Mouse (Mus musculus) MEL (cell line): ENCODE data around the gene Nr2c2. TPM values are rescaled to one million over a fixed set of nuclear protein-coding genes. Genes with fewer than 3 reads are reported as not detected.

ENCODE experiments used
- DNase-seq: peaks from one replicate; pipeline ENCODE4 v3.0.0; 2011; ENCODE audit warnings: low read depth, low spot score
- H3K27ac ChIP-seq: 2 replicates; pipeline ENCODE4 v1.5.1; 2012; ENCODE audit warnings: low read depth, mild to moderate bottlenecking, control low read depth, low read length, moderate library complexity; ENCODE audit not compliant: control insufficient read depth
- H3K27me3 ChIP-seq, 2 experiments: fragments of 150-350 bp in 1 of 2; sonication (generic) in 1 of 2; 2 replicates each; pipeline ENCODE4 v1.6.1; 2012; ENCODE audit warnings: low read length in 2 of 2, mild to moderate bottlenecking in 2 of 2, improper control_type of control experiment in 1 of 2, moderate library complexity in 1 of 2; ENCODE audit not compliant: insufficient read depth in 2 of 2, control insufficient read depth in 1 of 2
- H3K36me3 ChIP-seq, 2 experiments: 2 replicates each; pipeline ENCODE4 v1.6.1; 2012 to 2014; ENCODE audit warnings: low read length in 2 of 2, improper control_type of control experiment in 1 of 2, inconsistent platforms in 1 of 2, mild to moderate bottlenecking in 1 of 2; ENCODE audit not compliant: insufficient read depth in 2 of 2, control insufficient read depth in 1 of 2
- H3K4me1 ChIP-seq, 2 experiments: fragments of 150-350 bp in 1 of 2; sonication (generic) in 1 of 2; 2 replicates each; pipeline ENCODE4 v1.6.1; 2012; ENCODE audit warnings: low read length in 2 of 2, improper control_type of control experiment in 1 of 2, mild to moderate bottlenecking in 1 of 2; ENCODE audit not compliant: insufficient read depth in 2 of 2, control insufficient read depth in 1 of 2
- H3K4me3 ChIP-seq, 2 experiments: fragments of 150-350 bp in 1 of 2; sonication (generic) in 1 of 2; 2 replicates each; pipeline ENCODE4 v1.5.1; 2012; ENCODE audit warnings: low read depth in 2 of 2, low read length in 2 of 2, mild to moderate bottlenecking in 2 of 2, moderate library complexity in 2 of 2, control low read depth in 1 of 2, improper control_type of control experiment in 1 of 2; ENCODE audit not compliant: control insufficient read depth in 1 of 2, insufficient read depth in 1 of 2
- H3K79me2 ChIP-seq: 2 replicates; pipeline ENCODE4 v1.6.1; 2012; ENCODE audit warnings: mild to moderate bottlenecking, low read length, moderate library complexity; ENCODE audit not compliant: control insufficient read depth, poor library complexity, insufficient read depth
- H3K9ac ChIP-seq: 2 replicates; pipeline ENCODE4 v1.6.1; 2012; ENCODE audit warnings: low read depth, mild to moderate bottlenecking, control low read depth, low read length, moderate library complexity; ENCODE audit not compliant: control insufficient read depth, poor library complexity, severe bottlenecking
- H3K9me3 ChIP-seq: fragments of 150-350 bp; sonication (generic); replicated peaks from 2 replicates; pipeline ENCODE4 v1.6.1; 2012; ENCODE audit warnings: mild to moderate bottlenecking, low read length, improper control_type of control experiment, moderate library complexity; ENCODE audit not compliant: insufficient read depth
- BHLHE40 ChIP-seq: IDR thresholded peaks from 2 replicates; pipeline ENCODE4 v1.6.1; 2012; ENCODE audit warnings: low read depth, mild to moderate bottlenecking, inconsistent platforms, low read length, improper control_type of control experiment, borderline replicate concordance
- EP300 ChIP-seq, 2 experiments: IDR thresholded peaks; 2 replicates each; pipeline ENCODE4 v1.6.1; 2011; ENCODE audit warnings: improper control_type of control experiment in 2 of 2, low read length in 2 of 2, low read depth in 1 of 2, mild to moderate bottlenecking in 1 of 2
- ETS1 ChIP-seq: IDR thresholded peaks from 2 replicates; pipeline ENCODE4 v1.6.1; 2012; ENCODE audit warnings: low read depth, mild to moderate bottlenecking, inconsistent platforms, low read length, improper control_type of control experiment, moderate library complexity
- GATA1 ChIP-seq: IDR thresholded peaks from 2 replicates; pipeline ENCODE4 v1.6.1; 2011; ENCODE audit warnings: low read depth, low read length, improper control_type of control experiment
- JUND ChIP-seq: IDR thresholded peaks from 2 replicates; pipeline ENCODE4 v1.6.1; 2011; ENCODE audit warnings: low read depth, mild to moderate bottlenecking, improper control_type of control experiment, low read length
- KAT2A ChIP-seq: conservative IDR thresholded peaks from 2 replicates; pipeline ENCODE4 v1.6.1; 2012; ENCODE audit warnings: low read depth, low read length, improper control_type of control experiment, inconsistent platforms
- MAZ ChIP-seq: IDR thresholded peaks from 2 replicates; pipeline ENCODE4 v1.6.1; 2012; ENCODE audit warnings: low read depth, mild to moderate bottlenecking, inconsistent platforms, low read length, improper control_type of control experiment
- MXI1 ChIP-seq: IDR thresholded peaks from 2 replicates; pipeline ENCODE4 v1.6.1; 2011; ENCODE audit warnings: mild to moderate bottlenecking, low read depth, low read length, improper control_type of control experiment
- NRF1 ChIP-seq: IDR thresholded peaks from 2 replicates; pipeline ENCODE4 v1.6.1; 2014; ENCODE audit warnings: low read depth, mild to moderate bottlenecking, inconsistent platforms, low read length, improper control_type of control experiment, moderate library complexity; ENCODE audit not compliant: poor library complexity, insufficient read depth, severe bottlenecking
- POLR2AphosphoS5 ChIP-seq: IDR thresholded peaks from 2 replicates; pipeline ENCODE4 v1.6.1; 2012; ENCODE audit warnings: low read depth, borderline replicate concordance, mild to moderate bottlenecking, inconsistent platforms, low read length, moderate library complexity, mixed read lengths
- RCOR1 ChIP-seq: IDR thresholded peaks from 2 replicates; pipeline ENCODE4 v1.6.1; 2012; ENCODE audit warnings: low read depth, mild to moderate bottlenecking, inconsistent platforms, low read length, improper control_type of control experiment
- SIN3A ChIP-seq: IDR thresholded peaks from 2 replicates; pipeline ENCODE4 v1.6.1; 2012; ENCODE audit warnings: low read length, improper control_type of control experiment, inconsistent platforms
- SMC3 ChIP-seq: IDR thresholded peaks from 2 replicates; pipeline ENCODE4 v1.6.1; 2011; ENCODE audit warnings: low read depth, low read length, improper control_type of control experiment
- TBP ChIP-seq: IDR thresholded peaks from 2 replicates; pipeline ENCODE4 v1.8.0; 2011; ENCODE audit warnings: low read depth, low read length, improper control_type of control experiment
- USF1 ChIP-seq: IDR thresholded peaks from 2 replicates; pipeline ENCODE4 v1.6.1; 2014; ENCODE audit warnings: low read depth, mild to moderate bottlenecking, inconsistent platforms, low read length, improper control_type of control experiment, moderate library complexity
- ZC3H11A ChIP-seq: IDR thresholded peaks from 2 replicates; pipeline ENCODE4 v1.6.1; 2012; ENCODE audit warnings: low read depth, mild to moderate bottlenecking, inconsistent platforms, low read length, improper control_type of control experiment
- ZMIZ1 ChIP-seq: IDR thresholded peaks from 2 replicates; pipeline ENCODE4 v1.6.1; 2012; ENCODE audit warnings: low read depth, mild to moderate bottlenecking, inconsistent platforms, low read length, improper control_type of control experiment, moderate library complexity
- polyA plus RNA-seq, 2 experiments: library from polyadenylated mRNA; stranded (reverse) in 1 of 2; unstranded in 1 of 2; fragments of >175 nt in 1 of 2; fragments of >200 nt in 1 of 2; gene quantifications; 2 replicates each; pipeline versions ENCODE4 v1.2.1 to v1.2.4; 2012; ENCODE audit warnings: low replicate concordance in 2 of 2, low read depth in 1 of 2; ENCODE audit not compliant: insufficient read length in 2 of 2, insufficient read depth in 1 of 2, missing spikeins in 1 of 2
- total RNA-seq: library from RNA; depleted of rRNA; stranded (reverse); fragments of 300-350 nt; gene quantifications from 2 replicates; pipeline ENCODE4 v1.2.3, GENCODE M21; 2012

Nr2c2 gene
- total and polyA plus RNA-seq, 3 experiments = 12.1 to 17.0 TPM; not detected in 1

DNA sequence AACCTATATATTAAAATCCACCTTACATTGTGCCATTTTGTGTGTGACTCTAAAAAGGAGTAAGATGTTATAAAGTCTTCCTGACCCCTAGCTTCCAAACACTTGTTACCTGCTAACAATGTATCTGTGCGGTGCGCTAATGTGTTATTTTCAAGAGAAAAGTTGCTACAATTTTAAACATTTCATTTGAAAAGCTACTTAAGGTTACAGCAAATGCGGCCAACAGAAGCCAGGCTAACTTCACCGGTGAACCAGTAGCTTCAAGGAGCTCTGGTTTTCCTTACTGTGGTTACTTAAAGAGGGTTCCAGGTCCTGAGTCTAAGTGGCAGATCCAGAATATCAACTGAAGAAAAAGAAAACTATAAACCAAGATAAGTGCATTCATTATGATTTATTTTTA is 1.2 kb upstream of the Nr2c2 start:
- Histone ChIP-seq H3K36me3 (peaks cover 0 to 27% of the 10 kb centered on the region in 2 experiments; a peak in 2 of 4 replicates), H3K79me2 (peaks cover 33% of the 10 kb centered on the region), H3K4me3 (peak overlapping the region in 1 of 2 experiments; percentile 83; a peak in 2 of 4 replicates), H3K9me3 (no peaks in the 10 kb centered on the region), H3K9ac (no peak overlapping the region; the same call in 1 of the 2 replicates), H3K4me1 (peaks cover 10 to 17% of the 10 kb centered on the region in 2 experiments), H3K27ac (no peak overlapping the region), H3K27me3 (0 out of 4 replicates have a peak, but pooled peaks cover 0 to 2% of the 10 kb centered on the region in 2 experiments)
- no peak for DNase-seq
- TF ChIP-seq EP300 (IDR thresholded peaks at IDR 0.05; ENCODE audit: low read depth in 1 of 2, low read length in 2 of 2) (no peak), SMC3 (no peak), BHLHE40 (no peak), MAZ (no peak), POLR2AphosphoS5 (no peak), RCOR1 (no peak), GATA1 (no peak), ETS1 (no peak), MXI1 (no peak), ZC3H11A (no peak), NRF1 (no peak), KAT2A (no peak), USF1 (no peak), ZMIZ1 (no peak), JUND (no peak), SIN3A (no peak)

DNA sequence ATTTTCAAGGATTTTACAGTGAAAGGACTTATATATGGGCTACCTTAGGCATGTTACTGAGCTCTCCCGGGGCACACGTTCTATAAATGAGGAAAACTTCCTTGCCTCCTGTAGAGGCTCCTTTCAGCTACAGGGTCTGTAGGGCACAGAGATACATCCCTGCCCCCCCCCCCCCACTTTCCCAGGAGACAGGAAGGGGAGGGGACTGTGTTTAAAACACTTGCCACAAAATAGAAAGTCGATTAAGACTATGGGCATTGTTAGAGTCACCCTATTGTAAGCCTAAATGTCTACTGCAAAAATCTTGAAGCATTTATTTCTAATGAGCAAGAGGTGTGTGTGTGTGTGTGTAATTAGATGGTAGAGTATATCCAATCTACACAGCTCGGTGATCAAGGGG is 693 bp upstream of the Nr2c2 start:
- Histone ChIP-seq H3K79me2 (peaks cover 38% of the 10 kb centered on the region), H3K4me3 (peak overlapping the region; percentile 83 to 100)

More for the DNA sequence above, 693 bp upstream of the Nr2c2 start:
- no peaks in the 10 kb centered on the region for H3K9me3 ChIP-seq
- H3K27ac ChIP-seq = peak overlapping the region; percentile 90
- DNase-seq = no peak
- TF ChIP-seq TBP (0 out of 2 replicates have a peak, but pooled peaks have one; percentile 19), SMC3 (no peak)
- H3K27me3 ChIP-seq = no peaks in the 10 kb centered on the region
- peak overlapping the region; percentile 98 for H3K9ac ChIP-seq
- peaks cover 0 to 31% of the 10 kb centered on the region in 2 experiments; a peak in 2 of 4 replicates for H3K36me3 ChIP-seq
- H3K4me1 ChIP-seq = peaks cover 15 to 22% of the 10 kb centered on the region in 2 experiments
